Mouse (Mus musculus): Measurements from ENCODE around the gene Whrn. TPM values are rescaled to one million over a fixed set of nuclear protein-coding genes. Genes with fewer than 3 reads are reported as not detected.

Whrn gene
- 2.7 and 3.2 TPM in 2 replicates for polyA plus RNA-seq (2021; fragmentation: Nextera tagmentation)
- long read RNA-seq, experiment 1, partial matches to known transcripts = 1 of 3 reads
- long read RNA-seq, experiment 1, other reads (novel, unspliced or antisense) = 1 of 3 reads
- long read RNA-seq, experiment 2, full-length matches to known transcripts = 8 of 14 reads
- long read RNA-seq, experiment 2, partial matches to known transcripts = 5 of 14 reads
- long read RNA-seq, experiment 2, other reads (novel, unspliced or antisense) = 1 of 14 reads

DNA sequence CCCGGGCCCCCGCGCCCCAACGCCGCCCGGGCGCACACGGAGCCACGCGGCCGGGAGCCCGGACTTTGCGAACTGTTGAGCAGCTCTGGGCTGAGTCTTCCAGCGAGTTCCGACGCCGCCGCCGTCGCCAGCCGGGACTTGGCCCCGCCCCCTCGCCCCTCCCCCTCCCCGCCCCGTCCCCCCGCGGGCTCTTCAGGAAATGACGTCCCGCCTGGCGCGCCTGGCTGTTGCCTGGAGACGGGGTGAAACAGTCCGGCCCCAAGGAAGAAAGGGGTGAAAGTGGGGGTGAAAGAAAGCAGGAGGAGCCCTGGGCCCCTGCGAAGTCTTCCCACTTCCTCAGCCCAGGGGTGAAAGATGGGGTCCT, at the start of gene Whrn:
Gene Whrn (minus strand): TSS at position 77 of the 364 bp plus-strand sequence.

GRCm38 (mm10) chr4:63544494-63545230, 48.9 kb upstream of the Whrn start, which contains the start of gene Atp6v1g1:
Gene Atp6v1g1 (plus strand): TSS chr4:63544772.

GRCm38 (mm10) chr4:63403040-63403959, 92.5 kb downstream of the Whrn start, which contains the start of gene Akna:
Gene Akna (minus strand): TSS chr4:63403354.

Other genes with a start within 250 kb of the Whrn start
- not detected in 2 replicates for gene Orm1, start 151.4 kb downstream of the Whrn start, polyA plus RNA-seq (2021; fragmentation: Nextera tagmentation)
- not detected in 2 replicates for gene Orm3, start 139.8 kb downstream of the Whrn start, polyA plus RNA-seq (2021; fragmentation: Nextera tagmentation)
- gene Orm2, start 133.5 kb downstream of the Whrn start, polyA plus RNA-seq (2021; fragmentation: Nextera tagmentation) = not detected in 2 replicates
- 0.82 and 0.98 TPM in 2 replicates for gene Akna, start 92.6 kb downstream of the Whrn start, polyA plus RNA-seq (2021; fragmentation: Nextera tagmentation)
- 289 and 306 TPM in 2 replicates for gene Atp6v1g1, start 48.8 kb upstream of the Whrn start, polyA plus RNA-seq (2021; fragmentation: Nextera tagmentation)
- 3.9 and 6.1 TPM in 2 replicates for gene Tmem268, start 62.8 kb upstream of the Whrn start, polyA plus RNA-seq (2021; fragmentation: Nextera tagmentation)
- gene Gm11213, start 109.3 kb upstream of the Whrn start, polyA plus RNA-seq (2021; fragmentation: Nextera tagmentation) = not detected in 2 replicates
- gene Tex48, start 126.4 kb upstream of the Whrn start, polyA plus RNA-seq (2021; fragmentation: Nextera tagmentation) = not detected in 2 replicates
- gene Gm11214, start 167.4 kb upstream of the Whrn start, polyA plus RNA-seq (2021; fragmentation: Nextera tagmentation) = not detected in 2 replicates
- gene Tnfsf15, start 249.1 kb upstream of the Whrn start, polyA plus RNA-seq (2021; fragmentation: Nextera tagmentation) = not detected in 2 replicates